Mouse (Mus musculus) intestine, embryonic 14.5 days (tissue): ENCODE results near the gene Tac2. TPM values are rescaled to one million over a fixed set of nuclear protein-coding genes. Genes with fewer than 3 reads are reported as not detected.
"Not testable (repeated sequence)": the region's sequence is repeated elsewhere in the genome, so short reads cannot be mapped to it uniquely, and the experiment has no call there.

Experiments
- ATAC-seq: fragments of 200-750 bp; cut with Nextera tagmentation; replicated peaks from 2 replicates; pipeline ENCODE4 v1.8.0; 2017; ENCODE audit warnings: low read depth, moderate number of reproducible peaks, moderate TSS enrichment, moderate library complexity; ENCODE audit not compliant: low FRiP score, low TSS enrichment
- DNase-seq: peaks from one replicate; pipeline ENCODE4 v3.0.0-alpha.2; 2018; ENCODE audit warnings: low spot score
- H3K27ac ChIP-seq: fragments of 300-500 bp; sonication (generic); 2 replicates; pipeline ENCODE4 v1.5.1; 2014; ENCODE audit warnings: low read depth, mild to moderate bottlenecking, control low read depth
- H3K27me3 ChIP-seq: fragments of 300-500 bp; sonication (generic); replicated peaks from 2 replicates; pipeline ENCODE4 v1.6.1; 2014; ENCODE audit warnings: low read length, control low read depth; ENCODE audit not compliant: control insufficient read depth, insufficient read depth
- H3K36me3 ChIP-seq: fragments of 300-500 bp; sonication (generic); 2 replicates; pipeline ENCODE4 v1.6.1; 2014; ENCODE audit warnings: low read length, control low read depth; ENCODE audit not compliant: control insufficient read depth, insufficient read depth
- H3K4me1 ChIP-seq: fragments of 300-500 bp; sonication (generic); replicated peaks from 2 replicates; pipeline ENCODE4 v1.6.1; 2014; ENCODE audit warnings: low read length, control low read depth, mixed read lengths; ENCODE audit not compliant: control insufficient read depth, insufficient read depth
- H3K4me2 ChIP-seq: fragments of 300-500 bp; sonication (generic); 2 replicates; pipeline ENCODE4 v1.6.1; 2014; ENCODE audit warnings: low read length
- H3K4me3 ChIP-seq: fragments of 300-500 bp; sonication (generic); 2 replicates; pipeline ENCODE4 v1.5.1; 2014; ENCODE audit warnings: low read depth, low read length, control low read depth, mixed read lengths
- H3K9ac ChIP-seq: fragments of 300-500 bp; sonication (generic); 2 replicates; pipeline ENCODE4 v1.6.1; 2014; ENCODE audit warnings: mild to moderate bottlenecking, low read length
- H3K9me3 ChIP-seq: fragments of 300-500 bp; sonication (generic); 2 replicates; pipeline ENCODE4 v1.6.1; 2016; ENCODE audit warnings: low read length, control low read depth; ENCODE audit not compliant: control insufficient read depth
- WGBS: fragments of 180-500 bp; shearing (Covaris S2); extraction: QIAGEN DNeasy Blood & Tissue Kit; methylation state at CpG from one replicate; pipeline ENCODE4 v1.1.7; 2014; 5-methylcytosine and 5-hydroxymethylcytosine counted together
- polyA plus RNA-seq: library from polyadenylated mRNA; unstranded; fragments of >200 nt; fragmentation: Nextera tagmentation; extraction: Ambion mirVana; gene quantifications from 2 replicates; pipeline ENCODE4 v1.2.1, GENCODE M21; 2014

Gene Tac2
- polyA plus RNA-seq, 1 experiment from 2014 or later, result 5.3 TPM

GRCm38 (mm10) chr10:127755770-127756468 lies 31.6 kb downstream of the Tac2 start:
- Histone ChIP-seq H3K9ac (peak overlapping the region; percentile 22; the same call in 1 of the 2 replicates), H3K4me1 (peaks cover 5% of the 10 kb centered on the region; the same call in 1 of the 2 replicates), H3K9me3 (no peaks in the 10 kb centered on the region), H3K4me2 (peak overlapping the region; percentile 55), H3K36me3 (no peaks in the 10 kb centered on the region), H3K27ac (peak overlapping the region; percentile 11; the same call in 1 of the 2 replicates), H3K4me3 (peak overlapping the region; percentile 21), H3K27me3 (no peaks in the 10 kb centered on the region)
- ATAC-seq (no peak), DNase-seq (no peak)
- WGBS, result 26% methylated on average over 16 of the region's 18 CpGs

- no peak for DNase-seq
- WGBS, result 56% methylated on average over 9 of the region's 9 CpGs
- no peak within 1 kb of the TSS for H3K27ac ChIP-seq
Measured at GRCm38 (mm10) chr10:127759181-127760110, 35.2 kb downstream of the Tac2 start, which contains the start of the genes Rdh1 and Rdh16f1. Rdh1 (plus strand) TSS chr10:127759721. Rdh16f1 (plus strand) TSS chr10:127759787.

GRCm38 (mm10) chr10:127762926-127763325 lies 38.6 kb downstream of the Tac2 start:
- H3K4me2 ChIP-seq, H3K9ac ChIP-seq, ATAC-seq, H3K4me3 ChIP-seq, H3K9me3 ChIP-seq, H3K36me3 ChIP-seq, H3K4me1 ChIP-seq, H3K27ac ChIP-seq, H3K27me3 ChIP-seq: not testable (repeated sequence)
- DNase-seq, result peak; percentile 43
- WGBS, result 84% methylated on average over 10 of the region's 10 CpGs

More at GRCm38 (mm10) chr10:127759181-127760110, 35.2 kb downstream of the Tac2 start, which contains the start of the genes Rdh1 and Rdh16f1:
- H3K36me3 ChIP-seq, result no peaks in the 10 kb centered on the region
- no peaks in the 10 kb centered on the region for H3K9me3 ChIP-seq
- ATAC-seq, result no peak
- no peak within 1 kb of the TSS for H3K4me2 ChIP-seq
- no peak within 1 kb of the TSS for H3K9ac ChIP-seq
- H3K4me3 ChIP-seq, result no peak within 1 kb of the TSS
- H3K27me3 ChIP-seq, result no peaks in the 10 kb centered on the region
- H3K4me1 ChIP-seq, result peaks cover 5% of the 10 kb centered on the region; the same call in 1 of the 2 replicates

GRCm38 (mm10) chr10:127763914-127764680 lies 39.8 kb downstream of the Tac2 start:
- no peak overlapping the region for H3K4me2 ChIP-seq
- DNase-seq, result peak; percentile 63
- H3K27ac ChIP-seq, result no peak overlapping the region
- no peaks in the 10 kb centered on the region for H3K9me3 ChIP-seq
- ATAC-seq, result peak; percentile 69
- no peaks in the 10 kb centered on the region for H3K4me1 ChIP-seq
- H3K27me3 ChIP-seq, result no peaks in the 10 kb centered on the region
- no peaks in the 10 kb centered on the region for H3K36me3 ChIP-seq
- WGBS, result 62% methylated on average over 12 of the region's 12 CpGs
- H3K9ac ChIP-seq, result no peak overlapping the region
- no peak overlapping the region for H3K4me3 ChIP-seq

GRCm38 (mm10) chr10:127766564-127766963 lies 42.3 kb downstream of the Tac2 start:
- H3K9me3 ChIP-seq, result no peaks in the 10 kb centered on the region
- DNase-seq, result no peak
- 87% methylated on average over 1 of the region's 1 CpGs for WGBS

GRCm38 (mm10) chr10:127776011-127776410 lies 51.7 kb downstream of the Tac2 start, which contains the start of gene Rdh9:
Rdh9 (plus strand) TSS chr10:127776386.
- ATAC-seq (no peak), DNase-seq (no peak)
- Histone ChIP-seq H3K4me2 (no peak within 1 kb of the TSS), H3K36me3 (no peaks in the 10 kb centered on the region), H3K9me3 (no peaks in the 10 kb centered on the region), H3K27me3 (no peaks in the 10 kb centered on the region), H3K4me1 (no peaks in the 10 kb centered on the region), H3K27ac (no peak within 1 kb of the TSS), H3K9ac (no peak within 1 kb of the TSS), H3K4me3 (no peak within 1 kb of the TSS)
- WGBS, result 73% methylated on average over 2 of the region's 2 CpGs

More at GRCm38 (mm10) chr10:127766564-127766963, 42.3 kb downstream of the Tac2 start:
- H3K4me3 ChIP-seq, result no peak overlapping the region
- H3K9ac ChIP-seq, result no peak overlapping the region
- H3K4me2 ChIP-seq, result no peak overlapping the region
- no peaks in the 10 kb centered on the region for H3K36me3 ChIP-seq
- no peak overlapping the region for H3K27ac ChIP-seq
- no peak for ATAC-seq
- no peaks in the 10 kb centered on the region for H3K27me3 ChIP-seq
- H3K4me1 ChIP-seq, result no peaks in the 10 kb centered on the region
